Mouse (Mus musculus): Measurements from ENCODE around the gene Pptc7. TPM values are rescaled to one million over a fixed set of nuclear protein-coding genes. Genes with fewer than 3 reads are reported as not detected.

Gene Pptc7
- polyA plus RNA-seq (2012; rRNA removed) = 25.0 and 27.9 TPM in 2 replicates

DNA sequence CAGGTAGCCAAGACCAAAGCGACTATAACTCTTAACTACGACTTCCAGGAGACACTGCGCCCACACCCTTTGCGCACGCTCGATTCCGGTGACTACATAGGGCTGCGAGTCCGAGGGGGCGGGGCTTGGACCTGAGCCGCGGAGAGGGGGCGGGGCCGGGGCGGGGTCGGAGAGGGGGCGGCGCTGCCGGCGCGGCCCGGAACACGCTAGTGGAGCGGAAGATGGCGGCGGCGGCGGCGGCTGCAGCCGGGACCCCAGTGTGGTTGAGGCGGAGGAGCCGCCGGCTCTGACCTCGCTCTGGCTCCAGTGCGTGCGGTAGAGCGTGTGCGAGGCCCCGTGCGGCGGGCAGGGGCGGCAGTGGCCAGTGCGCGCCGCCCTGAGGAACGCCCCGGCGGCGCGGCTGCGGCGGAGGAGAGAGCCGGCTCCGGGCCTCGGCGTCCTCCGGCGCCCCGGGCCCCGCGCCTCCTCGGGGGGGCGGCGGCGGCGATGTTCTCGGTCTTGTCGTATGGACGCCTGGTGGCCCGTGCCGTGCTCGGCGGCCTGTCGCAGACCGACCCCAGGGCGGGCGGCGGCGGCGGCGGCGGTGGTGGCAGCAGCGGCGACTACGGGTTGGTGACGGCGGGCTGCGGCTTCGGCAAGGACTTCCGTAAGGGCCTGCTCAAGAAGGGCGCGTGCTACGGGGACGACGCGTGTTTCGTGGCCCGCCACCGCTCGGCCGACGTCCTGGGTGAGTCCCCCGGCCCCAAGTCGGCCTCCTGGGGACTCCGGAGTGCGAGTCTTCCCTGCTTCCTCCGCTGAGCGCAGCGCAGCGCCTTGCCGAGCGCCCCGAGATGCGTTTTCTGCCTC lies at the start of gene Pptc7:
Pptc7 (plus strand) TSS at position 183 of the 846 bp plus-strand sequence.
- H3K4me3 ChIP-seq (ENCODE audit: insufficient read depth, low read length) = peak within 1 kb of the TSS; percentile 90
- peak within 1 kb of the TSS; percentile 32; the same call in 1 of the 2 replicates for H3K27ac ChIP-seq (ENCODE audit: insufficient read depth, low read length)

DNA sequence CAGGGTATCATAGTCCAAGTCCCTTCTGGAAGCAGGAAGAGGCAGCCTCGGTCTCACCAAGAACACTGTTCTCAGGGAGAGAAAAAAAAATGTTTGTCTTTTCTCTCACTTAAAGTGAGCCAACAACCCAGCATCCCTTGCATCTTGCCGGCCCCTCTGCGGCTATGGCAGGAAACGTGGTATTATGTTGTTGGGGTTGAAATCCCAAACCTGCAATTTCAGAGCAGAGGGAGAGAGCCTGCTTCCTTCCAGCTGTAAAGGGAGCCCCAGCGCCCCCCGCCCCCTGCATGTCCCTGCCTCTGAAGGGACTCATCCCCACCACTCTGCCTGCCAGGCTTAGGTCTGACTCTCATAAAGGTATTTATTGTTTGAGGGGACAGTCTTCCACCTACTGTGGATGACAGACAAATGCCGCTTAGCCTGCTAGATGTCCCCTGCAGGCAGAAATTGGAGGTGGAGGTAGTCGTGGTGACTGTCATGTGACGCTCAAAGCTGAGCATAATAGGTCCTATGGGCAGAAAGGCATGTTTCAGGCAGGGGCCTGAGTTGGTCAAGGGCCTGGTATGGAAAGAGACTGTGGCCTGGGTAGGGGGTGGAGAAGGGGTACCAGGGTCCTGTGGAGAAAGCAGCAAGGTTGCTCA lies 48.8 kb upstream of the Pptc7 start:
- no peak overlapping the region for H3K27ac ChIP-seq (ENCODE audit: insufficient read depth, low read length)
- no peak overlapping the region for H3K4me3 ChIP-seq (ENCODE audit: insufficient read depth, low read length)
- H3K4me1 ChIP-seq (ENCODE audit: control insufficient read depth, insufficient read depth, low read length) = no peaks in the 10 kb centered on the region
- TF ChIP-seq CTCF (IDR thresholded peaks at IDR 0.05; ENCODE audit: extremely low read depth, insufficient read depth, low read length) (no peak), POLR2A (IDR thresholded peaks at IDR 0.05; ENCODE audit: extremely low read depth, insufficient read depth, low read length) (no peak)

More for the DNA sequence above, at the start of gene Pptc7:
- peaks cover 12% of the 10 kb centered on the region for H3K4me1 ChIP-seq (ENCODE audit: control insufficient read depth, insufficient read depth, low read length)
- TF ChIP-seq POLR2A (IDR thresholded peaks at IDR 0.05; ENCODE audit: extremely low read depth, insufficient read depth, low read length) (no peak), CTCF (IDR thresholded peaks at IDR 0.05; ENCODE audit: extremely low read depth, insufficient read depth, low read length) (no peak)

DNA sequence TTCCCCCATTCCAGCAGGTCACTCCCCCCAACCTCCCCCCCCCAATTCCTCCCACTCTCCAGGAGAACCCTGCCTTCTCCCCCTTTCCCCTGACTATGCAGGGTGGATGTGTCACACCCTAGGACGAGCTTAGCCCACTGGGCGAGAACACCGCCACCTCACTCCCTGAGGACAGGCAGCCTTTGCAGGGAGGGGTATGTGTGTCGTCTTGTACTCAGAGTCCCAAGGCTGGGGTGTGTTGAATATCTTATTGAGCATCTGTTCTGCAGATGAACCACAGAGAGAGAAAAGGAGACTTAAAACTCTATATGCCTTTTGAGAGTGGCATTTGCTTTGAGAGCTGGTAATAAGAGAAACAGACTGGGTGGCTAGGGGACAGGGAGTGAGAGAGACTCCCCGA lies 47.0 kb upstream of the Pptc7 start:
- H3K27ac ChIP-seq (ENCODE audit: insufficient read depth, low read length) = no peak overlapping the region
- no peak for TF ChIP-seq POLR2A (IDR thresholded peaks at IDR 0.05; ENCODE audit: extremely low read depth, insufficient read depth, low read length)
- no peak for TF ChIP-seq CTCF (IDR thresholded peaks at IDR 0.05; ENCODE audit: extremely low read depth, insufficient read depth, low read length)
- no peak overlapping the region for H3K4me3 ChIP-seq (ENCODE audit: insufficient read depth, low read length)
- no peaks in the 10 kb centered on the region for H3K4me1 ChIP-seq (ENCODE audit: control insufficient read depth, insufficient read depth, low read length)

DNA sequence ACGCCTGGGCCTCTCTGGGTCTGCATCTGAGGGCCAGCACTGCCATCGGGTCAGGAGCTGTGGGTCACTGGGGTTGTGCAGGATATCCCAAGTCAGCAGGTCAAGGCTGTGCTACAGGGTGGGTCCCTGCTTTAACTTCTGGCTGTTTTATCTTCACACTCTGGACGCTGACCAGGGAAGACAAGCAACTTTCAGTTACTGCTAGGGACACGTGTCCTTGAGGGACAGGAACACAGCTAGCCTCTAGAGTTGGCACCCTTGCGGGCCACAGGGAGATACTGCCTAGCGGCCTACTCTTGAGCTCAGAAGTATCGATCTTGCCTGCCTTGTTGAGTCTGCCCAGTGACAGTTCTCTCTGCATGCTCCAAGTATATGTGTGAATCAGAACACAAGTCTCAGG lies 44.5 kb upstream of the Pptc7 start:
- no peak overlapping the region for H3K27ac ChIP-seq (ENCODE audit: insufficient read depth, low read length)
- H3K4me1 ChIP-seq (ENCODE audit: control insufficient read depth, insufficient read depth, low read length) = no peaks in the 10 kb centered on the region
- TF ChIP-seq POLR2A (IDR thresholded peaks at IDR 0.05; ENCODE audit: extremely low read depth, insufficient read depth, low read length) = no peak
- no peak for TF ChIP-seq CTCF (IDR thresholded peaks at IDR 0.05; ENCODE audit: extremely low read depth, insufficient read depth, low read length)
- no peak overlapping the region for H3K4me3 ChIP-seq (ENCODE audit: insufficient read depth, low read length)

DNA sequence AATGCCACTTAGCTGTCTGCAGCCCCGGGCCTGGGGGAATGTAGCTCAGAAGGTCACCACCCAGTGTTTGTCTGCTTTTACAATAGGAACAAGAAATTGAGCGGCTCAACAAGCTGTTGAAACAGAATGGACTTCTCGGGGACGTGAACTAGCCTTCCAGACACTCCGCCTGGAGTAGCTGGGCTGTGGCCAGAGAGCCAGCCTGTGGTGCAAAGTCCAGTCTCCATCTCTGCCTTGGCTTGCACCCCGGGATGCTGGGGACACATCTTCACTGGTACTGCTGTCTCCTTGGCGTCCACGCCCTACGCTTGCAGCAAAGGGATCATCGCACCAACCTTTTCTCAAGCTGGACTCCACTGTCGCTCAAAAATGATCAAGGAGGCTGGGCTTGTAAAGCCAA lies 43.6 kb upstream of the Pptc7 start:
- Histone ChIP-seq H3K27ac (ENCODE audit: insufficient read depth, low read length) (no peak overlapping the region), H3K4me1 (ENCODE audit: control insufficient read depth, insufficient read depth, low read length) (no peaks in the 10 kb centered on the region), H3K4me3 (ENCODE audit: insufficient read depth, low read length) (no peak overlapping the region)
- no peak for TF ChIP-seq POLR2A (IDR thresholded peaks at IDR 0.05; ENCODE audit: extremely low read depth, insufficient read depth, low read length)
- TF ChIP-seq CTCF (IDR thresholded peaks at IDR 0.05; ENCODE audit: extremely low read depth, insufficient read depth, low read length) = no peak

DNA sequence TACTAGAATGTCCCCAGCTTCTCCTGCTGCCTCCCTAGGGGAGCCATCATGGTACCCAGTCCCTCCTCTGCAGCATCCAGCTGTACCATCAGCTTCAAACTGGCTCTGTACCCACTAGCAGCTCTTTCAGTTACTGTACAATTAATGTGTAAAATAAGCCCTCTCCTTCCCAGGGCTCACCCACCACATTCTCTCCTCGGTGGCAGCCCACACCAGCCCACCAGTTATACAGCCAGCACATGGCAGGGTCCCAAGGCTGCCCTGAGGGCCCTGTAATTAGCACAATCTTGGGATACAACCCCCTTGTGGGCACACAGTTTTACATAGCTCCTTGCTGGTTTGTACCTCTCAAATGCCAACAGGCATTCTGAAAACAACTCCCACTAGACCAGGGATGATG lies 43.2 kb upstream of the Pptc7 start:
- TF ChIP-seq POLR2A (IDR thresholded peaks at IDR 0.05; ENCODE audit: extremely low read depth, insufficient read depth, low read length) (no peak), CTCF (IDR thresholded peaks at IDR 0.05; ENCODE audit: extremely low read depth, insufficient read depth, low read length) (no peak)

DNA sequence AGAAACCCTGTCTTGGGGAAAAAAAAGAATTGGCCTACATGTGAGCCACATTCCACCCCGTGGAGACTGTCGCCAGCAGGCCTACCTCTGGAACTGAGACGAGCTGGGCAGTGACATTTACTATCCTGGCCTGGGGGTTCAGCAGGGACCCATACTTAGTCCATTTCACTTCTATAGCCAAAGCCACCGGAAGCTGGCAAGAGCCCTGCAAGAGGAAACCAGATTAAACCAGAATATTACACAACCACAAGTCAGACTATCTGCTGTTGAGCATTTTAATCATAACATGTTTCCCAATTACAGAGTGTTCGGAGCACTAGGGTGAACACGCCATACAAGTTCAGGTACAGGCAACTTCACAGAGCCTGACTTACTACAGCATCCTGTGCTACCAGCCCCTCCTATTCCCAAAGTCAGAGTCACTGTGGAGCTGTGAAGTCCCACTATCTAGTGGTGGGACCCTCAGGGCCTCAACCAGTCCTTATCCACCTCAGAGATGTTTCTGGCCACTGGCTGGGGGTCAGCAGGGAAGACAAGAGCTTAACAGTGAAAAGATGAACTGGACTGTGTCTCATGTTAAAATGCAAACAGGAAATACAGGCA lies 41.5 kb upstream of the Pptc7 start:
- H3K4me3 ChIP-seq (ENCODE audit: insufficient read depth, low read length) = no peak overlapping the region
- H3K4me1 ChIP-seq (ENCODE audit: control insufficient read depth, insufficient read depth, low read length) = 0 out of 2 replicates have a peak, but pooled peaks cover 2% of the 10 kb centered on the region
- H3K27ac ChIP-seq (ENCODE audit: insufficient read depth, low read length) = no peak overlapping the region
- no peak for TF ChIP-seq POLR2A (IDR thresholded peaks at IDR 0.05; ENCODE audit: extremely low read depth, insufficient read depth, low read length)

More for the DNA sequence above, 43.2 kb upstream of the Pptc7 start:
- Histone ChIP-seq H3K4me1 (ENCODE audit: control insufficient read depth, insufficient read depth, low read length) (no peaks in the 10 kb centered on the region), H3K4me3 (ENCODE audit: insufficient read depth, low read length) (no peak overlapping the region), H3K27ac (ENCODE audit: insufficient read depth, low read length) (no peak overlapping the region)

DNA sequence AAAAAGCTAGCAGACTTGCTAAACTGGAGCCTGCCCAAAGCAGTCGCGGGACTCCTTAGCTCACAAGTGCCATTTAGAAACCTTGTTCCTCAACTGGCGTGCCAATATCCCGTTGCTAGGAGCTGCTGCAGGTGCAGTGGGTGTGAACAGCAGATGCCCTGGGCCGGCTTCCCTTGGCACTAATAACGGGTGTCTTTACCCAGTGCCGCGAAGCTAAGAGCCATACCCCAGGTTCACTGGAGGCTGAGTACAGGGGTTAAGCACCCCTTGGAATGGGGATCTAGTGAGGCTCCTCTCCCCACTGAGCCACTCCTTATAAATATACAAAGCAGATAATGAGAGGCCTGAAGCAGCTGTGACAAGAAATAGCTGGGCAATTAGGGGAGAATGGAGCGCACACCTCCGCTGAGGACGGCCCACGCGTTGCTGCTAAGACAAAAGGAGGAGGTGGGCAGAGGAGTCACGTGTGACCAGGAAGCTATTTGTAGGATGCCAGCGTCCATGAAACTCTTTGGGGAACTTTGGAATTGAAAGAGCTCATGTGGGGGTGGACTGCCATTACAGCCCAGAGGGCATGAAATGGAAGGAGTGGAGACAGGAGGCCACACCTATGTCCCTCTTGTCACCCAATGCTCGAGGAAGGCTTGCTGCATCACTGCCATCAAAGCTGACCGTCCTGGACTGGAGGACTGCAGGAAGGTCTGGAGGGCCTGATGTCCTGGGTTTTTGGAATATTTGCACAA lies 40.2 kb upstream of the Pptc7 start:
- TF ChIP-seq POLR2A (IDR thresholded peaks at IDR 0.05; ENCODE audit: extremely low read depth, insufficient read depth, low read length) (no peak), CTCF (IDR thresholded peaks at IDR 0.05; ENCODE audit: extremely low read depth, insufficient read depth, low read length) (no peak)
- no peak overlapping the region for H3K27ac ChIP-seq (ENCODE audit: insufficient read depth, low read length)
- H3K4me1 ChIP-seq (ENCODE audit: control insufficient read depth, insufficient read depth, low read length) = peaks cover 9% of the 10 kb centered on the region; the same call in 1 of the 2 replicates
- H3K4me3 ChIP-seq (ENCODE audit: insufficient read depth, low read length) = no peak overlapping the region

DNA sequence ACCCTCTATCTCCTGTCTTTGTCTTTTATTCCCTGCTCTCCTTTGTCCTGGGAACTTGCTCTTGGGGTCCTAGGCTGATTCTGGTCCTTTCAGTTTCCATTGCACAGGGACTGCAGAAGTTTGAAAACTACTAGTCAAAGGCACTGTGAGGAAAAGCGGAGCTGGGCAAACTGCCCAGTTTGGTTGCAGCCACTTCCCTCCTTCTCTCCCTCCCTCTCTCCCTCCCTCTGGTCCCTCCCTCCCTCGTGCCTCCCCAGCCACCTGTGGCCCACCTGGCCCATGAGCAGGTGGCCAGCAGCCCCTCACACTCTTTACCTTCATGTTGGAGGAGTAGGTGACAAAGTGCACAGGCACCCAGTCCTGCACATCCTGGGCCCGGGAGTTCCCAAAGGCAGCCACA lies 39.0 kb upstream of the Pptc7 start:
- TF ChIP-seq CTCF (IDR thresholded peaks at IDR 0.05; ENCODE audit: extremely low read depth, insufficient read depth, low read length) (no peak), POLR2A (IDR thresholded peaks at IDR 0.05; ENCODE audit: extremely low read depth, insufficient read depth, low read length) (no peak)
- Histone ChIP-seq H3K4me1 (ENCODE audit: control insufficient read depth, insufficient read depth, low read length) (peaks cover 9% of the 10 kb centered on the region; the same call in 1 of the 2 replicates), H3K4me3 (ENCODE audit: insufficient read depth, low read length) (no peak overlapping the region)

More for the DNA sequence above, 39.0 kb upstream of the Pptc7 start:
- H3K27ac ChIP-seq (ENCODE audit: insufficient read depth, low read length) = no peak overlapping the region

All from cortical plate, adult 2 months (tissue).